Mouse (Mus musculus) midbrain, embryonic 12.5 days (tissue): Measurements from ENCODE around the gene Fpr-rs7. TPM values are rescaled to one million over a fixed set of nuclear protein-coding genes. Genes with fewer than 3 reads are reported as not detected.

Experiments
- ATAC-seq: fragments of 200-750 bp; cut with Nextera tagmentation; 2 replicates; pipeline ENCODE4 v1.8.0; 2017; ENCODE audit warnings: low read depth, moderate TSS enrichment, moderate library complexity; ENCODE audit not compliant: low FRiP score
- H3K27ac ChIP-seq: fragments of 300-500 bp; sonication (generic); replicated peaks from 2 replicates; pipeline ENCODE4 v1.5.1; 2016; ENCODE audit warnings: mild to moderate bottlenecking
- H3K27me3 ChIP-seq: fragments of 300-500 bp; sonication (generic); 2 replicates; pipeline ENCODE4 v1.6.1; 2016; ENCODE audit warnings: mild to moderate bottlenecking
- H3K36me3 ChIP-seq: fragments of 300-500 bp; sonication (generic); 2 replicates; pipeline ENCODE4 v1.6.1; 2016
- H3K4me1 ChIP-seq: fragments of 300-500 bp; sonication (generic); 2 replicates; pipeline ENCODE4 v1.6.1; 2016
- H3K4me2 ChIP-seq: fragments of 300-500 bp; sonication (generic); replicated peaks from 2 replicates; pipeline ENCODE4 v1.6.1; 2016; ENCODE audit warnings: mild to moderate bottlenecking, moderate library complexity
- H3K4me3 ChIP-seq: fragments of 300-500 bp; sonication (generic); 2 replicates; pipeline ENCODE4 v1.5.1; 2016; ENCODE audit warnings: mild to moderate bottlenecking
- H3K9ac ChIP-seq: fragments of 300-500 bp; sonication (generic); replicated peaks from 2 replicates; pipeline ENCODE4 v1.6.1; 2016; ENCODE audit warnings: mild to moderate bottlenecking, moderate library complexity
- H3K9me3 ChIP-seq: fragments of 300-500 bp; sonication (generic); 2 replicates; pipeline ENCODE4 v1.6.1; 2016; ENCODE audit warnings: mild to moderate bottlenecking
- WGBS: fragments of 180-500 bp; shearing (Covaris S2); methylation state at CpG from one replicate; pipeline ENCODE4 v1.1.7; 2016; 5-methylcytosine and 5-hydroxymethylcytosine counted together
- polyA plus RNA-seq: library from polyadenylated mRNA; unstranded; fragments of >200 nt; fragmentation: Nextera tagmentation; extraction: Ambion mirVana; gene quantifications from 2 replicates; pipeline ENCODE4 v1.2.1, GENCODE M21; 2016

Gene Fpr-rs7
- not detected in 2 replicates for polyA plus RNA-seq

DNA sequence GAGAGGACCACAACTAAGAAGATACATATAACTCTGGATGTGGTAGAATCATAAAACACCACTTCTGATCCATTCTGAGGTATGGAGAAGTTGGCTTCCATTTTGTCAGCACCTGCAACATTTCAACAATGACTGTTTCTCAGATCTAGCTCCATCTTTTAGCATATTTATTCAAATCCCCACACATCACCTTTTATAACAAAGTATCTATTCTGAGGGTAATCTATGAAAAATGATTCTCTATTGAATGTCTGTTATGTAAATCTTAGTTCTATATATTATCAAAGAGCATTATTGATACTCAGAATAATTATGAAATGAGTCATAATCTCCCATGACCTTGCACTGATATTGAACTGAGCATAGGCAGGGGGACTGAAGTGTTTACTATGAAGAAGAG is at the start of gene Fpr-rs7:
TSS of gene Fpr-rs7 (minus strand) at position 101 of the 400 bp plus-strand sequence.
- Histone ChIP-seq H3K4me1 (no peaks in the 10 kb centered on the region), H3K4me2 (no peak within 1 kb of the TSS), H3K27me3 (no peaks in the 10 kb centered on the region), H3K36me3 (no peaks in the 10 kb centered on the region), H3K9ac (no peak within 1 kb of the TSS), H3K9me3 (peaks cover 20% of the 10 kb centered on the region; the same call in 1 of the 2 replicates), H3K27ac (no peak within 1 kb of the TSS), H3K4me3 (no peak within 1 kb of the TSS)
- ATAC-seq = no peak

DNA sequence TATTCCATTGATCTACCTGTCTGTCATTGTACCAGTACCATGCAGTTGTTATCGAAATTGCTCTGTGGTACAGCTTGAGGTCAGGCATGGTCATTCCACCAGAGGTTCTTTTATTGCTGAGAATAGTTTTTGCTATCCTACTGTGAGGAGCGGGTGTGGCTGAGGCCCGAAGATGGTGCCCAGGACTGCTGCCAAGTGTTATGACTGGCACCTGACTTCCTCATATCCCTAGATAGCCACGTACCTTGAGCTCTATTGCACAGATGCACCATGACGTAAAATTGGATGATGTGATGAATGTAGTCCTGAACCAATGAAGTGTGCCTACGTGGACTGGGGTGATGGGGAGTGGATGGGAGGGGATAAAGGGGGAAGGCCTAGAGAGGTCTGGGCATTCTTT is 39.9 kb downstream of the Fpr-rs7 start:
- no peak overlapping the region for H3K27ac ChIP-seq
- H3K27me3 ChIP-seq = no peaks in the 10 kb centered on the region
- WGBS = 75% methylated on average over 6 of the region's 6 CpGs

DNA sequence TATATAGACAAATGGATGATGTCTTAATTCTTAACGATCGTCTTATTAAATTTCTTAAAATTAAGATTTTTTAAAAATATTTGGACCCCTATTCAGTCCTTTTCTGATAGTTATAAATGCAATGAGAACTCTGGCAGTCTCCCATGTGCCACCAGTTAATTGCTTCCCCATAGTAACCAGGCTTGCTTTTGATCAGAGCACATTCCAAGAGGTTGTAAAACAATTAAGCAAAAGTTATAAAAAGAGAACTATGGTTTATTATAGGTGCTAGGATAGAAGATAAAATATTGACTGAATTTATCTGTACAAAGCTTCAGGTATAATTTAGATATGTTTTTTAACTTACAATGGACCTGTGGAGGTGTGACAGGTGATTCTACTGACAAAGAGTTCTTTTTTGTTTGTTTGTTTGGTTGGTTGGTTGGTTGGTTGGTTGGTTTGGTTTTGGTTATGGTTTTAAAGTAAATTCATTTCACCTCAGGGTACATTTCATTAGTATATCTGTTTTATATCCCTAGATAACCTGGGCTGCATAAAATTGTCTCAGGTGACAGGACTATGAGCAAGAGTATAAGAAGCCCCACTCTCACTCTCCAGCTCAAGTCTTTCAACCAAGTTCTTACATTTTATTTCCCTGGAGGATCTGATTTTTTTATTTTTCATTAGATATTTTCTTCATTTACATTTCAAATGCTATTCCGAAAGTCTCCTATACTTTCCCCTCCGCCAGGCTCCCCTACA is 42.2 kb downstream of the Fpr-rs7 start:
- Histone ChIP-seq H3K36me3 (no peaks in the 10 kb centered on the region), H3K9me3 (peaks cover 22% of the 10 kb centered on the region), H3K27ac (no peak overlapping the region), H3K4me1 (no peaks in the 10 kb centered on the region), H3K4me2 (no peak overlapping the region), H3K4me3 (no peak overlapping the region), H3K9ac (no peak overlapping the region), H3K27me3 (no peaks in the 10 kb centered on the region)
- 91% methylated on average over 4 of the region's 4 CpGs for WGBS
- no peak for ATAC-seq

More for the DNA sequence above, 39.9 kb downstream of the Fpr-rs7 start:
- no peak overlapping the region for H3K9ac ChIP-seq
- H3K4me1 ChIP-seq = no peaks in the 10 kb centered on the region
- ATAC-seq = no peak
- peaks cover 33% of the 10 kb centered on the region for H3K9me3 ChIP-seq
- H3K36me3 ChIP-seq = no peaks in the 10 kb centered on the region
- H3K4me2 ChIP-seq = no peak overlapping the region
- H3K4me3 ChIP-seq = no peak overlapping the region

Other genes with a start within 250 kb of the Fpr-rs7 start
- not detected in 2 replicates for gene Vmn2r104, start 65.9 kb downstream of the Fpr-rs7 start, polyA plus RNA-seq
- gene Fpr-rs6, start 68.9 kb upstream of the Fpr-rs7 start, polyA plus RNA-seq = not detected in 2 replicates
- not detected in 2 replicates for gene Vmn2r105, start 120.8 kb upstream of the Fpr-rs7 start, polyA plus RNA-seq
- gene Vmn2r106, start 171.3 kb upstream of the Fpr-rs7 start, polyA plus RNA-seq = not detected in 2 replicates
- not detected in 2 replicates for gene Vmn2r107, start 231.0 kb upstream of the Fpr-rs7 start, polyA plus RNA-seq